In the genomic region with DNA sequence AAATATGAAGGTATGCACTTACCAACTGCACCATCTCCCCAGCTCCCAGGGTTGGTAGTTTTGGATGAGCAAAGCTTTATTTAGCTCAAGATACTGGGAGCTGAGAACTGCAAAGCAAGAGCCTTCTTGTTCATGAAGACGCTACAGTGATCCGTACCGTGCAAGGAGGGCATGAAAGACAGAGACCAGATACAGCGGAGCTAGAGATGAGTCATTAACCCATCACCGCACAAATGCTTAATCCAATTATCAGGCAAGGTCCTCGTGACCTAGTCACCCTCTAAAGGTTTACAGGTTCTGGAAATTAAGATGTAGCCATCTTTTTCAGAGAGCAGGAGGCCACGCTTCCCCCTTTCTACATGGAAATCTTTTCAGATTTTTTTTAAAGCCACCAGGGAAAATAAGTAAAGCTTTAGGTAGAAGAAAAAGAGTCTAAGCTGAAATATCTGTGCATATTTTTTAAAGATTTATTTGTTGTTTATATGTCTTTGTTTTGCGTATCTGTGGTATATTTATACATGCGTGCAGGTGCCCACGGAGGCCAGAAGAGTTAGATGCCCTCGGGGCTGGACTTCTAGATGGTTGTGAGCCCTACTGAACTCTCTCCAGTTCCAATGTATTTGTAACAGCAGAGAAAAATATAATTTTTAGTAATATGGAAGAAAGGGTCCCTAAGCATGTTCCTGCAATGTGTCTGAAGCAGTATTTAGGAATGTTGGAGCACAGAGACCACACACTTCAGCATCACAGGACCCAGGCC, we compare ENCODE assay signal across 21 mouse cellular contexts.
DNase-seq lines count a peak whose midpoint lies in the region; ATAC-seq and TF ChIP-seq lines count a peak whose summit lies in the region.
"Had no signal": no experiment of that assay in that cellular context is flagged by ENCODE, and none has a peak within 500 bp of the region (broad histone marks: within the 10 kb centered on the region; RNA-seq: fewer than 3 reads in every experiment).

No protein-coding gene starts in this region.

- H3K9me3 ChIP-seq in embryonic facial prominence, embryonic 10.5 days = no peaks in the 10 kb centered on the region
- H3K9me3 ChIP-seq: forebrain, embryonic 12.5 days; hindbrain, embryonic 12.5 days had no signal

- DNase-seq in kidney, adult 2 months = peak; percentile 83
- DNase-seq in kidney, postnatal 10 days = no peak
- DNase-seq in MN1 (ENCODE audit: low spot score) = peak; percentile 83
- no peak for DNase-seq in embryonic facial prominence, embryonic 10.5 days (ENCODE audit: low spot score)
- DNase-seq in kidney, postnatal 25 days = peak; percentile 49 to 65
- DNase-seq in cerebellum, postnatal 36 days = no peak
- DNase-seq: adrenal gland, postnatal 10 days; cerebellum, adult 18-20 months; cerebellum, postnatal 25 days; gastrocnemius, postnatal 14 days; heart, postnatal 10 days; layer of hippocampus, postnatal 36 days; lung, adult 18-20 months; lung, postnatal 14 days; right cerebral cortex, postnatal 4 days had no signal

- no peak for TF ChIP-seq POLR2A in kidney, adult 2 months (IDR thresholded peaks at IDR 0.05; ENCODE audit: low read depth, low read length)

- H3K36me3 ChIP-seq in kidney, adult 2 months (ENCODE audit: control insufficient read depth, insufficient read depth, low read length) = no peaks in the 10 kb centered on the region
- no peaks in the 10 kb centered on the region for H3K36me3 ChIP-seq in embryonic facial prominence, embryonic 10.5 days (replicated peaks)
- H3K36me3 ChIP-seq: forebrain, embryonic 12.5 days; hindbrain, embryonic 12.5 days had no signal

- no peak overlapping the region for H3K4me3 ChIP-seq in kidney, adult 2 months (ENCODE audit: insufficient read depth, low read depth, low read length)
- H3K4me3 ChIP-seq in embryonic facial prominence, embryonic 10.5 days = no peak overlapping the region
- H3K4me3 ChIP-seq: forebrain, embryonic 12.5 days; hindbrain, embryonic 12.5 days had no signal

- peaks cover 26% of the 10 kb centered on the region for H3K4me1 ChIP-seq in kidney, adult 2 months (ENCODE audit: control insufficient read depth, insufficient read depth, low read length)
- H3K4me1 ChIP-seq in embryonic facial prominence, embryonic 10.5 days = peaks cover 45% of the 10 kb centered on the region

- no peaks in the 10 kb centered on the region for H3K27me3 ChIP-seq in kidney, adult 2 months (replicated peaks; ENCODE audit: control insufficient read depth, insufficient read depth, low read length)
- H3K27me3 ChIP-seq in embryonic facial prominence, embryonic 10.5 days (replicated peaks; ENCODE audit: low read depth, poor library complexity, severe bottlenecking) = no peaks in the 10 kb centered on the region
- H3K27me3 ChIP-seq: forebrain, embryonic 12.5 days; hindbrain, embryonic 12.5 days; Patski had no signal

- no peak for ATAC-seq in cerebellum, adult (ENCODE audit: insufficient number of reproducible peaks, low FRiP score, low TSS enrichment)
- ATAC-seq: activated CD4-positive, CD25-positive, alpha-beta regulatory T cell, adult 4 months; midbrain, embryonic 16.5 days; Patski had no signal

- H3K27ac ChIP-seq in kidney, adult 2 months (ENCODE audit: insufficient read depth, low read depth, low read length) = peak overlapping the region; percentile 75
- H3K27ac ChIP-seq in embryonic facial prominence, embryonic 10.5 days (replicated peaks) = peak overlapping the region; percentile 71
- H3K27ac ChIP-seq: forebrain, embryonic 12.5 days; hindbrain, embryonic 12.5 days had no signal

- no peak for TF ChIP-seq CTCF in kidney, adult 2 months (conservative IDR thresholded peaks at IDR 0.05; ENCODE audit: insufficient read depth, insufficient read length, low read depth, low read length)

- 71% methylated on average over 11 of the region's 11 CpGs for WGBS in kidney, adult 2 months
- 87% methylated on average over 11 of the region's 11 CpGs for WGBS in embryonic facial prominence, embryonic 10.5 days

Comparison
In these comparisons a context has a peak if more than half of its experiments do, and no peak if none do; other contexts are left out.
1. DNase-seq: peak in kidney, adult 2 months (single experiment), MN1 (single experiment) and kidney, postnatal 25 days (2 of 2); none in kidney, postnatal 10 days (single experiment), embryonic facial prominence, embryonic 10.5 days (single experiment) and cerebellum, postnatal 36 days (0 of 2).